Mouse (Mus musculus) heart, embryonic 11.5 days (tissue): ENCODE data around the gene Atxn1l. TPM values are rescaled to one million over a fixed set of nuclear protein-coding genes. Genes with fewer than 3 reads are reported as not detected.
"Not testable (repeated sequence)": the region's sequence is repeated elsewhere in the genome, so short reads cannot be mapped to it uniquely, and the experiment has no call there.

Source experiments
- ATAC-seq: fragments of 200-750 bp; cut with Nextera tagmentation; replicated peaks from 2 replicates; pipeline ENCODE4 v1.8.0; 2017; ENCODE audit warnings: moderate library complexity; ENCODE audit not compliant: insufficient number of reproducible peaks, low FRiP score, low TSS enrichment
- H3K27ac ChIP-seq: fragments of 300-500 bp; sonication (generic); 2 replicates; pipeline ENCODE4 v1.5.1; 2014; ENCODE audit warnings: mild to moderate bottlenecking, low read depth, low read length
- H3K27me3 ChIP-seq: fragments of 300-500 bp; sonication (generic); 2 replicates; pipeline ENCODE4 v1.6.1; 2014; ENCODE audit warnings: mild to moderate bottlenecking, low read length, mixed read lengths; ENCODE audit not compliant: control insufficient read depth, insufficient read depth
- H3K36me3 ChIP-seq: fragments of 300-500 bp; sonication (generic); 2 replicates; pipeline ENCODE4 v1.6.1; 2014; ENCODE audit warnings: mild to moderate bottlenecking, low read length, moderate library complexity, mixed read lengths; ENCODE audit not compliant: control insufficient read depth, insufficient read depth
- H3K4me1 ChIP-seq: fragments of 300-500 bp; sonication (generic); 2 replicates; pipeline ENCODE4 v1.6.1; 2014; ENCODE audit warnings: low read length; ENCODE audit not compliant: control insufficient read depth, insufficient read depth
- H3K4me2 ChIP-seq: fragments of 300-500 bp; sonication (generic); 2 replicates; pipeline ENCODE4 v1.6.1; 2014; ENCODE audit warnings: mild to moderate bottlenecking, moderate library complexity
- H3K4me3 ChIP-seq: fragments of 300-500 bp; sonication (generic); 2 replicates; pipeline ENCODE4 v1.5.1; 2014; ENCODE audit warnings: low read depth, low read length
- H3K9ac ChIP-seq: fragments of 300-500 bp; sonication (generic); 2 replicates; pipeline ENCODE4 v1.6.1; 2014; ENCODE audit warnings: mild to moderate bottlenecking, low read depth, low read length, moderate library complexity
- H3K9me3 ChIP-seq: fragments of 300-500 bp; sonication (generic); replicated peaks from 2 replicates; pipeline ENCODE4 v1.6.1; 2016; ENCODE audit warnings: low read length; ENCODE audit not compliant: control insufficient read depth
- WGBS: fragments of 180-500 bp; shearing (Covaris S2); extraction: QIAGEN DNeasy Blood & Tissue Kit; methylation state at CpG from one replicate; pipeline ENCODE4 v1.1.7; 2014; ENCODE audit not compliant: insufficient replicate concordance; 5-methylcytosine and 5-hydroxymethylcytosine counted together
- polyA plus RNA-seq: library from polyadenylated mRNA; unstranded; fragments of >200 nt; fragmentation: Nextera tagmentation; extraction: Ambion mirVana; gene quantifications from 2 replicates; pipeline ENCODE4 v1.2.1, GENCODE M21; 2014

Gene Atxn1l
- polyA plus RNA-seq, 1 experiment from 2014 or later, result 5.5 TPM

DNA sequence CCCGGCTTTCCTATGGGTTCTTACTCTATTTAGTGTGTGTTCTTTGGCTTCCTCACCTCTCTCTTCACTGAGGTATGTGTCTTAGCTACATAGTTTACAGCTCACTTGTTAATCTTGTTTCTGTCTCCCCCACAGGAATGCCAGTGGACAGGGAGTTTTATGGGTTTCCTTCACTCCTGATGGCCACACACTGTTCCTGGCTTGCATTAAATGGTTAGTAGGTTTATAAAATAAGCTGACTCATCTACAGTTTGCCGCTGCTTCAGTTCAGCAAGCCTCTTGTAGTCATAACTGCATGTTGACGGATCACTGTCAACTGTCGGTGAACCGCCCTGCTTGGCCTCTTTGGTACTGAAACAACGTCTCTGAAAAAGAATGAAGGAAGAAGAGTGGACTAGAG is 26.5 kb upstream of the Atxn1l start:
- Histone ChIP-seq H3K4me1 (no peaks in the 10 kb centered on the region), H3K9ac (no peak overlapping the region)

DNA sequence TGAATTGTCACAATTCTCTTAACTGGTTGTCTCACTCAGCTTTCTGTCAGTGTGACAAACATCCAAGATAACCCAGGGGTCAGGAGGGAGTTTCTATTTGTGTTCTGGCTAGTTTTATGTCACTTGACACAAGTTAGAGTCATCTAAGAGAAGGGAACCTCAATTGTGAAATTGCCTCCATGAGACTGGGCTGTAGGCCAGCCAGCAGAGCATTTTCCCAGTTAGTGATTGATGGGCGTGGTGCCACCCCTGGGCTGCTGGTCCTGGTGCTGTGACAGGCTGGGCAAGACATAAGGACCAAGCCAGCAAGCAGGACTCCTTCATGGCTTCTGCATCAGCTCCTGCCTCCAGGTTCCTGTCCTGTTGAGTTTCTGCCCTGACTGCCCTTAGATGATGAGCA is 22.7 kb upstream of the Atxn1l start:
- H3K36me3 ChIP-seq, result no peaks in the 10 kb centered on the region
- no peak overlapping the region for H3K27ac ChIP-seq
- ATAC-seq, result no peak
- H3K9ac ChIP-seq, result no peak overlapping the region
- H3K4me1 ChIP-seq, result no peaks in the 10 kb centered on the region
- H3K4me2 ChIP-seq, result no peak overlapping the region
- no peaks in the 10 kb centered on the region; the same call in 1 of the 2 replicates for H3K9me3 ChIP-seq
- 71% methylated on average over 1 of the region's 1 CpGs for WGBS
- no peaks in the 10 kb centered on the region for H3K27me3 ChIP-seq
- no peak overlapping the region for H3K4me3 ChIP-seq

More for the DNA sequence above, 26.5 kb upstream of the Atxn1l start:
- H3K4me3 ChIP-seq, result no peak overlapping the region
- H3K27me3 ChIP-seq, result no peaks in the 10 kb centered on the region
- 85% methylated on average over 6 of the region's 6 CpGs for WGBS
- no peak for ATAC-seq
- no peaks in the 10 kb centered on the region for H3K36me3 ChIP-seq
- H3K9me3 ChIP-seq, result no peaks in the 10 kb centered on the region; the same call in 1 of the 2 replicates
- H3K4me2 ChIP-seq, result no peak overlapping the region
- H3K27ac ChIP-seq, result no peak overlapping the region

DNA sequence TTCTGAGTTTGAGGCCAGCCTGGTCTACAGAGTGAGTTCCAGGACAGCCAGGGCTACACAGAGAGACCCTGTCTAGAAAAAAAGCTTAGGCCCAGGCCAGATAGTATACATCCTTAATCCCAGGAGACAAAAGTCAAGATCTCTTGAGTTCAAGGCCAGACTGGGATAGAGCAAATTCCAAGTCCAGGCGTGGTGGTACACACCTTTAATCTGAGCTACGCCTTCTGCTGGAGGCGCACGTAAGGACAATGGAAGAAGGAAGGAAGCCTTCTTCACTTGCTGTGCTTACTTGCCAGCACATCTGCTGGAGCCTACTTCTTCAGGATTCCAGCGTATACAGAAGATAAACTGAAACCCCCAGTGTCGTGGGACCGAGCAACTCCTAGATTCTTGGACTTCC is 21.9 kb upstream of the Atxn1l start:
- no peak for ATAC-seq
- H3K27me3 ChIP-seq, result no peaks in the 10 kb centered on the region
- no peaks in the 10 kb centered on the region for H3K36me3 ChIP-seq
- no peak overlapping the region for H3K9ac ChIP-seq
- H3K9me3 ChIP-seq, result no peaks in the 10 kb centered on the region; the same call in 1 of the 2 replicates
- no peak overlapping the region for H3K4me3 ChIP-seq
- H3K27ac ChIP-seq, result no peak overlapping the region
- H3K4me1 ChIP-seq, result no peaks in the 10 kb centered on the region
- H3K4me2 ChIP-seq, result no peak overlapping the region
- 85% methylated on average over 7 of the region's 7 CpGs for WGBS

DNA sequence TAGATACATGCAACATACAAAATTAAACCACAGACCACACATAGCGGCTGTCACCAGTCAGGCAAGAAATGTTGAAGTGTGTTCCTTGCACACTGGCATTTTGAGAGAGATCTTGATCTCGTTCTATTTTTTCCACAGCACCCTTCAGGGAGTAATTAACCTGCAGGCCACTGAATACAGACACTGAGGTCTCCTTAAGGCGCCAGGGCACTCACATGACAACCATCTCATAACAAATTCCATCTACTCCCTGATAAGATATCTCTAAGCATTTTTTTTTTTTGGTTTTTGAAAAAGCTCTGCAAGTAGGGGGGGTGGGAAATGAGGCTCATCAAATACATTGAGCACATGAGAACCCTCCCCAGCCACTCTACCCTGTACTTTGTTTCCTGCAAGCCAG is 19.3 kb upstream of the Atxn1l start:
- Histone ChIP-seq H3K9me3 (no peaks in the 10 kb centered on the region), H3K4me2 (no peak overlapping the region), H3K4me1 (no peaks in the 10 kb centered on the region), H3K36me3 (no peaks in the 10 kb centered on the region), H3K4me3 (no peak overlapping the region), H3K27ac (no peak overlapping the region), H3K27me3 (no peaks in the 10 kb centered on the region), H3K9ac (no peak overlapping the region)
- ATAC-seq, result no peak
- 58% methylated on average over 3 of the region's 3 CpGs for WGBS

- H3K4me2 ChIP-seq, H3K36me3 ChIP-seq, H3K27me3 ChIP-seq, H3K27ac ChIP-seq, H3K9me3 ChIP-seq, H3K4me1 ChIP-seq, H3K9ac ChIP-seq, H3K4me3 ChIP-seq, ATAC-seq: not testable (repeated sequence)
- WGBS, result 80% methylated on average over 4 of the region's 4 CpGs
Measured at GRCm38 (mm10) chr8:109755554-109755953, 18.0 kb upstream of the Atxn1l start.

- no peak for ATAC-seq
- Histone ChIP-seq H3K4me2 (no peak overlapping the region), H3K4me3 (no peak overlapping the region), H3K9me3 (no peaks in the 10 kb centered on the region), H3K27ac (no peak overlapping the region), H3K27me3 (no peaks in the 10 kb centered on the region), H3K4me1 (no peaks in the 10 kb centered on the region), H3K36me3 (no peaks in the 10 kb centered on the region), H3K9ac (no peak overlapping the region)
- 80% methylated on average over 8 of the region's 8 CpGs for WGBS
Measured at GRCm38 (mm10) chr8:109754696-109755095, 17.2 kb upstream of the Atxn1l start.

DNA sequence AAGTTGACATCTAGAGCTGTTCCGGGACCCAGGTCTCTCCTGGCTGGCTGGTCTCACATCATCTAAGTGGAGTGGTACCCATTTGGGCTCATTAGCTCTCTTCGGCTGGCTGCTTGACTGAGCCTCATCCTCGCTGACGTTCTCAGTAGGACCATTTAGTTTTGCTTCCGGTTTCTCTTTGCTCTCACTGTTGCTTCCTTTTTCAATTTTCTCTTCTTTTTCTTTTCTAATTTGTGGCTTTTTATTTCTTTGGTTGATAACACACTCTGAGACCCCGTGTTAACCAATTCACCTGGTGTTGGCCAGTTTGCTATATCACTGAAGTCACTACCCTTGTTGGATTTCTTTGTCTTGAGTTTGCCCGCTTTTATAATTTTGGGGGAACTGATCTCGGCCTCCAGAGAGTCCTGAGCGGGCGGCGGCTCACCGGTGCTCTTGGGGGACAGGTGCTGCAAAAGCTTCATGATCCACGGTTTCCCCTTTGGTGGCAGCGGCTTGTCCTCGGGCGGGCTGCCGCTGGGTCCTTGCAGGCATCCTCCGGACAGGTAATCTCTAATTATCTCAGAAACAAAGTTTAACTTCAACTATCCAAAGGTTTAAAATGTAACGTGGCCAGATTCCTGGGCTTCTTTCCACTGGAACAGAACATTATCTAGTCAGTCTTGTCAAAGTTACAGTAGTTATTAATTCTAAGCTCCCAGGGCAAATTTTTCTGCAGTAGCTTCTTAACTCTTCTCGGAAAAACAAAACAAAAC is 14.4 kb upstream of the Atxn1l start:
- WGBS, result 84% methylated on average over 20 of the region's 20 CpGs
- ATAC-seq, result no peak

GRCm38 (mm10) chr8:109750699-109751098 is 13.2 kb upstream of the Atxn1l start:
- H3K4me3 ChIP-seq, result no peak overlapping the region
- no peak overlapping the region for H3K4me2 ChIP-seq
- H3K4me1 ChIP-seq, result no peaks in the 10 kb centered on the region
- no peaks in the 10 kb centered on the region for H3K27me3 ChIP-seq
- no peaks in the 10 kb centered on the region for H3K9me3 ChIP-seq
- ATAC-seq, result no peak
- no peak overlapping the region for H3K9ac ChIP-seq
- WGBS, result 78% methylated on average over 12 of the region's 12 CpGs
- H3K27ac ChIP-seq, result no peak overlapping the region
- no peaks in the 10 kb centered on the region for H3K36me3 ChIP-seq

More for the DNA sequence above, 14.4 kb upstream of the Atxn1l start:
- Histone ChIP-seq H3K27ac (no peak overlapping the region), H3K27me3 (no peaks in the 10 kb centered on the region), H3K4me2 (no peak overlapping the region), H3K9me3 (no peaks in the 10 kb centered on the region), H3K4me3 (no peak overlapping the region), H3K36me3 (no peaks in the 10 kb centered on the region), H3K4me1 (no peaks in the 10 kb centered on the region), H3K9ac (no peak overlapping the region)

GRCm38 (mm10) chr8:109750274-109750673 is 12.7 kb upstream of the Atxn1l start:
- Histone ChIP-seq H3K4me1 (no peaks in the 10 kb centered on the region), H3K9ac (no peak overlapping the region), H3K27me3 (no peaks in the 10 kb centered on the region), H3K9me3 (no peaks in the 10 kb centered on the region), H3K27ac (no peak overlapping the region), H3K4me3 (no peak overlapping the region), H3K4me2 (no peak overlapping the region), H3K36me3 (no peaks in the 10 kb centered on the region)
- WGBS, result 55% methylated on average over 5 of the region's 5 CpGs
- no peak for ATAC-seq
